Mouse (Mus musculus): ENCODE data around the gene Bcam. TPM values are rescaled to one million over a fixed set of nuclear protein-coding genes. Genes with fewer than 3 reads are reported as not detected.

The Bcam gene
- not detected for polyA plus RNA-seq (2014; fragmentation: Illumina TruSeq; extraction: RNeasy Lipid Tissue Mini Kit (QIAGEN cat#74804); ENCODE audit: low replicate concordance)

GRCm38 (mm10) chr7:19770984-19771391, at the start of gene Bcam:
Gene Bcam, minus strand, starts transcription at chr7:19771016.

GRCm38 (mm10) chr7:19796697-19797588, 26.1 kb upstream of the Bcam start, which contains the start of gene Cblc:
Gene Cblc, minus strand, starts transcription at chr7:19796809.

GRCm38 (mm10) chr7:19750217-19751069, 20.4 kb downstream of the Bcam start, which contains the start of gene Nectin2:
Gene Nectin2, minus strand, starts transcription at chr7:19750483.

GRCm38 (mm10) chr7:19715239-19716054, 55.4 kb downstream of the Bcam start, which contains the start of gene Tomm40:
Gene Tomm40, minus strand, starts transcription at chr7:19715438.

Other genes with a start within 250 kb of the Bcam start
- 0.22 TPM for gene Ppp1r37, start 207.9 kb downstream of the Bcam start, polyA plus RNA-seq (2014; fragmentation: Illumina TruSeq; extraction: RNeasy Lipid Tissue Mini Kit (QIAGEN cat#74804); ENCODE audit: low replicate concordance)
- gene Zfp296, start 193.7 kb downstream of the Bcam start, polyA plus RNA-seq (2014; fragmentation: Illumina TruSeq; extraction: RNeasy Lipid Tissue Mini Kit (QIAGEN cat#74804); ENCODE audit: low replicate concordance), result not detected
- 6.5 TPM for gene Gemin7, start 193.4 kb downstream of the Bcam start, polyA plus RNA-seq (2014; fragmentation: Illumina TruSeq; extraction: RNeasy Lipid Tissue Mini Kit (QIAGEN cat#74804); ENCODE audit: low replicate concordance)
- 3.5 TPM for gene Clasrp, start 166.5 kb downstream of the Bcam start, polyA plus RNA-seq (2014; fragmentation: Illumina TruSeq; extraction: RNeasy Lipid Tissue Mini Kit (QIAGEN cat#74804); ENCODE audit: low replicate concordance)
- 3.6 TPM for gene Relb, start 141.6 kb downstream of the Bcam start, polyA plus RNA-seq (2014; fragmentation: Illumina TruSeq; extraction: RNeasy Lipid Tissue Mini Kit (QIAGEN cat#74804); ENCODE audit: low replicate concordance)
- gene Clptm1, start 106.0 kb downstream of the Bcam start, polyA plus RNA-seq (2014; fragmentation: Illumina TruSeq; extraction: RNeasy Lipid Tissue Mini Kit (QIAGEN cat#74804); ENCODE audit: low replicate concordance), result 5.2 TPM
- 21.6 TPM for gene Apoc2, start 93.1 kb downstream of the Bcam start, polyA plus RNA-seq (2014; fragmentation: Illumina TruSeq; extraction: RNeasy Lipid Tissue Mini Kit (QIAGEN cat#74804); ENCODE audit: low replicate concordance)
- not detected for gene Gm44805, start 89.6 kb downstream of the Bcam start, polyA plus RNA-seq (2014; fragmentation: Illumina TruSeq; extraction: RNeasy Lipid Tissue Mini Kit (QIAGEN cat#74804); ENCODE audit: low replicate concordance)
- gene Apoc4, start 89.5 kb downstream of the Bcam start, polyA plus RNA-seq (2014; fragmentation: Illumina TruSeq; extraction: RNeasy Lipid Tissue Mini Kit (QIAGEN cat#74804); ENCODE audit: low replicate concordance), result not detected
- not detected for gene Apoc1, start 78.4 kb downstream of the Bcam start, polyA plus RNA-seq (2014; fragmentation: Illumina TruSeq; extraction: RNeasy Lipid Tissue Mini Kit (QIAGEN cat#74804); ENCODE audit: low replicate concordance)
- 2.3 TPM for gene Apoe, start 71.8 kb downstream of the Bcam start, polyA plus RNA-seq (2014; fragmentation: Illumina TruSeq; extraction: RNeasy Lipid Tissue Mini Kit (QIAGEN cat#74804); ENCODE audit: low replicate concordance)
- 0.93 TPM for gene Tomm40, start 55.6 kb downstream of the Bcam start, polyA plus RNA-seq (2014; fragmentation: Illumina TruSeq; extraction: RNeasy Lipid Tissue Mini Kit (QIAGEN cat#74804); ENCODE audit: low replicate concordance)
- gene Nectin2, start 20.5 kb downstream of the Bcam start, polyA plus RNA-seq (2014; fragmentation: Illumina TruSeq; extraction: RNeasy Lipid Tissue Mini Kit (QIAGEN cat#74804); ENCODE audit: low replicate concordance), result 5.7 TPM
- gene Cblc, start 25.8 kb upstream of the Bcam start, polyA plus RNA-seq (2014; fragmentation: Illumina TruSeq; extraction: RNeasy Lipid Tissue Mini Kit (QIAGEN cat#74804); ENCODE audit: low replicate concordance), result 3.7 TPM
- gene Bcl3, start 51.8 kb upstream of the Bcam start, polyA plus RNA-seq (2014; fragmentation: Illumina TruSeq; extraction: RNeasy Lipid Tissue Mini Kit (QIAGEN cat#74804); ENCODE audit: low replicate concordance), result 1.2 TPM
- not detected for gene Gm19345, start 81.0 kb upstream of the Bcam start, polyA plus RNA-seq (2014; fragmentation: Illumina TruSeq; extraction: RNeasy Lipid Tissue Mini Kit (QIAGEN cat#74804); ENCODE audit: low replicate concordance)
- not detected for gene Ceacam16, start 90.3 kb upstream of the Bcam start, polyA plus RNA-seq (2014; fragmentation: Illumina TruSeq; extraction: RNeasy Lipid Tissue Mini Kit (QIAGEN cat#74804); ENCODE audit: low replicate concordance)
- not detected for gene Ceacam19, start 116.9 kb upstream of the Bcam start, polyA plus RNA-seq (2014; fragmentation: Illumina TruSeq; extraction: RNeasy Lipid Tissue Mini Kit (QIAGEN cat#74804); ENCODE audit: low replicate concordance)
- 22.6 TPM for gene Pvr, start 150.1 kb upstream of the Bcam start, polyA plus RNA-seq (2014; fragmentation: Illumina TruSeq; extraction: RNeasy Lipid Tissue Mini Kit (QIAGEN cat#74804); ENCODE audit: low replicate concordance)
- 25.9 TPM for gene Igsf23, start 179.7 kb upstream of the Bcam start, polyA plus RNA-seq (2014; fragmentation: Illumina TruSeq; extraction: RNeasy Lipid Tissue Mini Kit (QIAGEN cat#74804); ENCODE audit: low replicate concordance)
- 63.7 TPM for gene Ceacam20, start 194.4 kb upstream of the Bcam start, polyA plus RNA-seq (2014; fragmentation: Illumina TruSeq; extraction: RNeasy Lipid Tissue Mini Kit (QIAGEN cat#74804); ENCODE audit: low replicate concordance)
- 150 TPM for gene Nlrp9b, start 220.4 kb upstream of the Bcam start, polyA plus RNA-seq (2014; fragmentation: Illumina TruSeq; extraction: RNeasy Lipid Tissue Mini Kit (QIAGEN cat#74804); ENCODE audit: low replicate concordance)

Data from small intestine, adult 10 weeks (tissue).